Mouse (Mus musculus): Measurements from ENCODE around the gene Nosip. TPM values are rescaled to one million over a fixed set of nuclear protein-coding genes. Genes with fewer than 3 reads are reported as not detected.

Gene Nosip
- polyA plus RNA-seq, 1 experiment from 2014 or later = 65.9 TPM

- Histone ChIP-seq H3K4me3 (replicated peaks; ENCODE audit: low read depth, low read length) (no peak overlapping the region), H3K36me3 (ENCODE audit: control insufficient read depth, insufficient read depth, low read length) (peaks cover 96% of the 10 kb centered on the region), H3K9ac (replicated peaks; ENCODE audit: low read length) (no peak overlapping the region), H3K27me3 (ENCODE audit: control insufficient read depth, insufficient read depth, low read length) (no peaks in the 10 kb centered on the region), H3K4me2 (ENCODE audit: low read length) (no peak overlapping the region), H3K27ac (replicated peaks; ENCODE audit: low read depth, low read length) (no peak overlapping the region), H3K4me1 (ENCODE audit: control insufficient read depth, insufficient read depth, low read length) (no peaks in the 10 kb centered on the region), H3K9me3 (ENCODE audit: control insufficient read depth, low read length) (no peaks in the 10 kb centered on the region)
- 95% methylated on average over 22 of the region's 22 CpGs for WGBS
- DNase-seq (no peak), ATAC-seq (ENCODE audit: low FRiP score, low TSS enrichment) (no peak)
Observed at GRCm38 (mm10) chr7:45045741-45046140, 16.5 kb upstream of the Nosip start.

GRCm38 (mm10) chr7:45046853-45047350, 15.3 kb upstream of the Nosip start:
- Histone ChIP-seq H3K4me2 (ENCODE audit: low read length) (no peak overlapping the region), H3K4me1 (ENCODE audit: control insufficient read depth, insufficient read depth, low read length) (no peaks in the 10 kb centered on the region; the same call in 1 of the 2 replicates), H3K27ac (replicated peaks; ENCODE audit: low read depth, low read length) (no peak overlapping the region), H3K27me3 (ENCODE audit: control insufficient read depth, insufficient read depth, low read length) (no peaks in the 10 kb centered on the region), H3K9ac (replicated peaks; ENCODE audit: low read length) (no peak overlapping the region), H3K36me3 (ENCODE audit: control insufficient read depth, insufficient read depth, low read length) (peaks cover 85% of the 10 kb centered on the region), H3K9me3 (ENCODE audit: control insufficient read depth, low read length) (no peaks in the 10 kb centered on the region), H3K4me3 (replicated peaks; ENCODE audit: low read depth, low read length) (no peak overlapping the region)
- WGBS = 96% methylated on average over 26 of the region's 26 CpGs
- ATAC-seq (ENCODE audit: low FRiP score, low TSS enrichment) (no peak), DNase-seq (no peak)

- H3K27ac ChIP-seq (replicated peaks; ENCODE audit: low read depth, low read length) = no peak overlapping the region
- H3K27me3 ChIP-seq (ENCODE audit: control insufficient read depth, insufficient read depth, low read length) = no peaks in the 10 kb centered on the region
- WGBS = 98% methylated on average over 14 of the region's 14 CpGs
- DNase-seq = no peak
- no peaks in the 10 kb centered on the region; the same call in 1 of the 2 replicates for H3K4me1 ChIP-seq (ENCODE audit: control insufficient read depth, insufficient read depth, low read length)
- no peak for ATAC-seq (ENCODE audit: low FRiP score, low TSS enrichment)
- H3K4me2 ChIP-seq (ENCODE audit: low read length) = no peak overlapping the region
- H3K9ac ChIP-seq (replicated peaks; ENCODE audit: low read length) = no peak overlapping the region
- H3K4me3 ChIP-seq (replicated peaks; ENCODE audit: low read depth, low read length) = no peak overlapping the region
- H3K9me3 ChIP-seq (ENCODE audit: control insufficient read depth, low read length) = no peaks in the 10 kb centered on the region
- peaks cover 79% of the 10 kb centered on the region for H3K36me3 ChIP-seq (ENCODE audit: control insufficient read depth, insufficient read depth, low read length)
Observed at GRCm38 (mm10) chr7:45047491-45047890, 14.7 kb upstream of the Nosip start.

- Histone ChIP-seq H3K36me3 (ENCODE audit: control insufficient read depth, insufficient read depth, low read length) (peaks cover 72% of the 10 kb centered on the region), H3K9ac (replicated peaks; ENCODE audit: low read length) (no peak overlapping the region), H3K4me3 (replicated peaks; ENCODE audit: low read depth, low read length) (no peak overlapping the region), H3K4me1 (ENCODE audit: control insufficient read depth, insufficient read depth, low read length) (no peaks in the 10 kb centered on the region; the same call in 1 of the 2 replicates), H3K9me3 (ENCODE audit: control insufficient read depth, low read length) (no peaks in the 10 kb centered on the region), H3K27ac (replicated peaks; ENCODE audit: low read depth, low read length) (no peak overlapping the region), H3K4me2 (ENCODE audit: low read length) (no peak overlapping the region), H3K27me3 (ENCODE audit: control insufficient read depth, insufficient read depth, low read length) (no peaks in the 10 kb centered on the region)
- WGBS = 93% methylated on average over 38 of the region's 38 CpGs
- no peak for ATAC-seq (ENCODE audit: low FRiP score, low TSS enrichment)
- DNase-seq = no peak
Observed at GRCm38 (mm10) chr7:45048001-45048890, 14.0 kb upstream of the Nosip start.

GRCm38 (mm10) chr7:45048923-45049657, 13.1 kb upstream of the Nosip start:
- H3K4me1 ChIP-seq (ENCODE audit: control insufficient read depth, insufficient read depth, low read length) = peaks cover 6% of the 10 kb centered on the region; the same call in 1 of the 2 replicates
- H3K4me3 ChIP-seq (replicated peaks; ENCODE audit: low read depth, low read length) = no peak overlapping the region
- no peak overlapping the region for H3K9ac ChIP-seq (replicated peaks; ENCODE audit: low read length)
- no peak for ATAC-seq (ENCODE audit: low FRiP score, low TSS enrichment)
- no peak overlapping the region for H3K4me2 ChIP-seq (ENCODE audit: low read length)
- H3K36me3 ChIP-seq (ENCODE audit: control insufficient read depth, insufficient read depth, low read length) = peaks cover 63% of the 10 kb centered on the region
- no peaks in the 10 kb centered on the region for H3K9me3 ChIP-seq (ENCODE audit: control insufficient read depth, low read length)
- 94% methylated on average over 23 of the region's 23 CpGs for WGBS
- DNase-seq = no peak
- no peak overlapping the region for H3K27ac ChIP-seq (replicated peaks; ENCODE audit: low read depth, low read length)
- H3K27me3 ChIP-seq (ENCODE audit: control insufficient read depth, insufficient read depth, low read length) = no peaks in the 10 kb centered on the region

- peaks cover 43% of the 10 kb centered on the region for H3K36me3 ChIP-seq (ENCODE audit: control insufficient read depth, insufficient read depth, low read length)
- peak overlapping the region; percentile 87; the same call in 1 of the 2 replicates for H3K9ac ChIP-seq (replicated peaks; ENCODE audit: low read length)
- ATAC-seq (ENCODE audit: low FRiP score, low TSS enrichment) = peak; percentile 69
- peaks cover 9% of the 10 kb centered on the region; the same call in 1 of the 2 replicates for H3K4me1 ChIP-seq (ENCODE audit: control insufficient read depth, insufficient read depth, low read length)
- H3K9me3 ChIP-seq (ENCODE audit: control insufficient read depth, low read length) = no peaks in the 10 kb centered on the region
- H3K4me3 ChIP-seq (replicated peaks; ENCODE audit: low read depth, low read length) = peak overlapping the region; percentile 76
- WGBS = 2% methylated on average over 16 of the region's 16 CpGs
- H3K27me3 ChIP-seq (ENCODE audit: control insufficient read depth, insufficient read depth, low read length) = no peaks in the 10 kb centered on the region
- H3K27ac ChIP-seq (replicated peaks; ENCODE audit: low read depth, low read length) = peak overlapping the region; percentile 97
- DNase-seq = peak; percentile 95
- H3K4me2 ChIP-seq (ENCODE audit: low read length) = peak overlapping the region; percentile 97
Observed at GRCm38 (mm10) chr7:45050945-45051600, 11.2 kb upstream of the Nosip start.

GRCm38 (mm10) chr7:45051601-45051974, 10.6 kb upstream of the Nosip start:
- no peaks in the 10 kb centered on the region for H3K9me3 ChIP-seq (ENCODE audit: control insufficient read depth, low read length)
- H3K9ac ChIP-seq (replicated peaks; ENCODE audit: low read length) = peak overlapping the region; percentile 87
- peak overlapping the region; percentile 97 for H3K4me2 ChIP-seq (ENCODE audit: low read length)
- H3K27me3 ChIP-seq (ENCODE audit: control insufficient read depth, insufficient read depth, low read length) = no peaks in the 10 kb centered on the region
- peak overlapping the region; percentile 97 for H3K27ac ChIP-seq (replicated peaks; ENCODE audit: low read depth, low read length)
- H3K4me1 ChIP-seq (ENCODE audit: control insufficient read depth, insufficient read depth, low read length) = peaks cover 9% of the 10 kb centered on the region; the same call in 1 of the 2 replicates
- DNase-seq (peak; percentile 15), ATAC-seq (ENCODE audit: low FRiP score, low TSS enrichment) (no peak)
- peaks cover 38% of the 10 kb centered on the region for H3K36me3 ChIP-seq (ENCODE audit: control insufficient read depth, insufficient read depth, low read length)
- WGBS = 1% methylated on average over 13 of the region's 13 CpGs
- peak overlapping the region; percentile 76 for H3K4me3 ChIP-seq (replicated peaks; ENCODE audit: low read depth, low read length)

GRCm38 (mm10) chr7:45052181-45052861, 9.9 kb upstream of the Nosip start:
- peak; percentile 34 for DNase-seq
- Histone ChIP-seq H3K27ac (replicated peaks; ENCODE audit: low read depth, low read length) (peak overlapping the region; percentile 97), H3K4me3 (replicated peaks; ENCODE audit: low read depth, low read length) (peak overlapping the region; percentile 76), H3K9ac (replicated peaks; ENCODE audit: low read length) (peak overlapping the region; percentile 87), H3K9me3 (ENCODE audit: control insufficient read depth, low read length) (no peaks in the 10 kb centered on the region), H3K4me2 (ENCODE audit: low read length) (peak overlapping the region; percentile 97), H3K27me3 (ENCODE audit: control insufficient read depth, insufficient read depth, low read length) (no peaks in the 10 kb centered on the region), H3K4me1 (ENCODE audit: control insufficient read depth, insufficient read depth, low read length) (peaks cover 9% of the 10 kb centered on the region; the same call in 1 of the 2 replicates), H3K36me3 (ENCODE audit: control insufficient read depth, insufficient read depth, low read length) (peaks cover 31% of the 10 kb centered on the region)
- ATAC-seq (ENCODE audit: low FRiP score, low TSS enrichment) = no peak
- under 1% methylated on average over 38 of the region's 38 CpGs for WGBS
